Mouse (Mus musculus) limb, embryonic 15.5 days (tissue): ENCODE data around the gene Ccdc15. TPM values are rescaled to one million over a fixed set of nuclear protein-coding genes. Genes with fewer than 3 reads are reported as not detected.
A peak's percentile ranks its signal among the peaks of the same experiment; 100 is the strongest.

ENCODE experiments used
- ATAC-seq: fragments of 200-750 bp; cut with Nextera tagmentation; 2 replicates; pipeline ENCODE4 v1.8.0; 2017; ENCODE audit warnings: low read depth, moderate TSS enrichment; ENCODE audit not compliant: insufficient number of reproducible peaks, low FRiP score, low TSS enrichment
- H3K27ac ChIP-seq: fragments of 300-500 bp; sonication (generic); 2 replicates; pipeline ENCODE4 v1.5.1; 2015; ENCODE audit warnings: moderate library complexity, mild to moderate bottlenecking, inconsistent platforms
- H3K27me3 ChIP-seq: fragments of 300-500 bp; sonication (generic); 2 replicates; pipeline ENCODE4 v1.6.1; 2015; ENCODE audit warnings: inconsistent platforms
- H3K36me3 ChIP-seq: fragments of 300-500 bp; sonication (generic); 2 replicates; pipeline ENCODE4 v1.6.1; 2015; ENCODE audit warnings: inconsistent platforms
- H3K4me1 ChIP-seq: fragments of 300-500 bp; sonication (generic); 2 replicates; pipeline ENCODE4 v1.6.1; 2015; ENCODE audit warnings: inconsistent platforms
- H3K4me2 ChIP-seq: fragments of 300-500 bp; sonication (generic); 2 replicates; pipeline ENCODE4 v1.6.1; 2015; ENCODE audit warnings: mild to moderate bottlenecking, inconsistent platforms
- H3K4me3 ChIP-seq: fragments of 300-500 bp; sonication (generic); 2 replicates; pipeline ENCODE4 v1.5.1; 2015; ENCODE audit warnings: mild to moderate bottlenecking, inconsistent platforms
- H3K9ac ChIP-seq: fragments of 300-500 bp; sonication (generic); 2 replicates; pipeline ENCODE4 v1.6.1; 2015; ENCODE audit warnings: inconsistent platforms
- H3K9me3 ChIP-seq: fragments of 300-500 bp; sonication (generic); 2 replicates; pipeline ENCODE4 v1.6.1; 2016; ENCODE audit warnings: inconsistent platforms
- WGBS: fragments of 180-500 bp; shearing (Covaris S2); methylation state at CpG from one replicate; pipeline ENCODE4 v1.1.7; 2015; 5-methylcytosine and 5-hydroxymethylcytosine counted together
- polyA plus RNA-seq: library from polyadenylated mRNA; unstranded; fragments of >200 nt; fragmentation: Nextera tagmentation; extraction: Ambion mirVana; gene quantifications from 2 replicates; pipeline ENCODE4 v1.2.1, GENCODE M21; 2015

Gene Ccdc15
- 7.0 and 7.3 TPM in 2 replicates for polyA plus RNA-seq

DNA sequence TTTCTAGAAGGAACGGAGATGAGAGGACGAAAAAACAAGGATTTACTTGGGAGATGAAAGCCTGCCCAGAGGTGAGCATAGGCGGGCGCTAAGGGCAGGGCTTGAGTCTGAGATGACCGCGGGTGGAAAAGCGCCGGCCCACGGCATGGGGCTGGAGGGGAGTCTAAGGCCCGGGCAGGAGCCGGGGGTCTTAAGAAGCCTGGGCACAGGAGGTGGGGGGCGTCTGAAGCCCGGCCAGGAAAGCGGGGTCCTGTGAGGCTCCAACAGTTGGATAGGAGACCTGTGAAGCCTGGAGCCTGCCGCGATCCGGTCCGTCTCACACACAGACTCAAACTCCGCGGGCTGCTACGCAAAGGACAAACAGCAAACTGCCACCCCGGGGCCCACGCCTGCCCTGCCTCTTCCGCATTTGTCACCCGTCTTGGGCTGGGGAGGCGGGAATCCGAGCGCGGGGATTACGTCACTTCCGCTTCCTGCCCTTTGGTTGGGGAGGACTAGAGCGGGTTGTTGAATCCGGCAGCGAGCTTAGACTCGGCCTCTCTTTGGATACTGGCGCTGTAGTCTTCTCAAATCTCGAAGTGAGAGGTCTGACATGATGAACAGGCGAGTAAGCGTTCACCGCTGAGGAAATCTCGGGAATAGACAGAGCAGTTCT is at the start of gene Ccdc15:
TSS of gene Ccdc15 (minus strand) at position 445 of the 655 bp plus-strand sequence.
- peak; percentile 95 for ATAC-seq
- H3K36me3 ChIP-seq = no peaks in the 10 kb centered on the region
- H3K4me3 ChIP-seq = peak within 1 kb of the TSS; percentile 68
- H3K9ac ChIP-seq = peak within 1 kb of the TSS; percentile 71
- H3K4me2 ChIP-seq = peak within 1 kb of the TSS; percentile 73
- peaks cover 5% of the 10 kb centered on the region; the same call in 1 of the 2 replicates for H3K4me1 ChIP-seq
- peak within 1 kb of the TSS; percentile 90 for H3K27ac ChIP-seq
- no peaks in the 10 kb centered on the region; the same call in 1 of the 2 replicates for H3K27me3 ChIP-seq
- WGBS = under 1% methylated on average over 41 of the region's 41 CpGs
- no peaks in the 10 kb centered on the region for H3K9me3 ChIP-seq

DNA sequence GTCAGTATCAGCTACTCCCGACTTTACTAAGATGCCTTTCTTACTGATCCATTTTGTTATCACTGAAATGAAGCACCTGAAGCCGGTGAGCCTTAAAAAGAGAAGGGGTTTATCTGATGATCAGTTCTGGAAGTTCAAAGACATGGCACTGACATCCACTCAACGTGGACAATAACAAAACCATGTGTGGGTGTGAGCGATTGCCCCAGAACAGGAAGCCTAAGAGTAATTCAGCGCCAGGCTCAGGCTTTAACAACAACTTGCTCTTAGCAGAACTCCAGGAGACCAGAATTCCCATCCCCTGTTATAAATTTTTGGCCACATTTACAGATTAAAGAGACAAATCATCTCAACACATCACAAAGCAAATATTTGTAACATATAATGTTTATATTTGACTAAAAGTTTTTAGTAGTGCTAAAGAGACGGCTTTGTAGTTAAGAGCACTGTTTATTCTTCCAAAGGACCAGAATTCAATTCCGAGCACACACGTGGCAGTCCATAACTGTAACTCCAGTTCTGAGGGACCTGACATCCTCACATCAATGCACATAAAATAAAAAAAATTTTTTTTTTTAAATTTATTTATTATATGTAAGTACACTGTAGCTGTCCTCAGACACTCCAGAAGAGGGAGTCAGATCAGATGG is 45.4 kb upstream of the Ccdc15 start:
- no peaks in the 10 kb centered on the region for H3K36me3 ChIP-seq
- H3K4me3 ChIP-seq = no peak overlapping the region
- no peak for ATAC-seq
- no peaks in the 10 kb centered on the region for H3K27me3 ChIP-seq
- no peaks in the 10 kb centered on the region for H3K9me3 ChIP-seq
- H3K27ac ChIP-seq = no peak overlapping the region
- no peak overlapping the region for H3K4me2 ChIP-seq
- H3K9ac ChIP-seq = no peak overlapping the region
- no peaks in the 10 kb centered on the region for H3K4me1 ChIP-seq
- WGBS = 61% methylated on average over 8 of the region's 8 CpGs

DNA sequence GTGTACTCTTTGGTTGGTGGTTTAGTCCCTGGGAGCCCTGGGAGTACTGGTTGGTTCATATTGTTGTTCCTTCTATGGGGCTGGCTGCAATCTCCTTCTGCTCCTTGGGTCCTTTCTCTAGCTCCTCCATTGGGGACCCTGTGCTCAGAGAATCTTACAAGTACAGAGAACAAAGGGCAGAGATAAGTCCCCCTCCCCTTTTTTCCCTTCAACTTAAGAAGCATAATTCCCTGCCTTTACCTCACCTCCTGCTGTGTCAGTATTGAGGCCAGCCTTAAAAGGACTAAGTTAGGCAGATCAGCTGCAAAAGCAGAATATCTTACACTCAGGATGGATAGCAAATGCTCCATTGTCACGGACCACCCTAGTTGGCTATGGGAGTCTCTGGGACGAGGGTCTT is 43.8 kb upstream of the Ccdc15 start:
- no peak overlapping the region for H3K9ac ChIP-seq
- no peaks in the 10 kb centered on the region for H3K9me3 ChIP-seq
- no peak overlapping the region for H3K27ac ChIP-seq
- 82% methylated on average over 2 of the region's 2 CpGs for WGBS
- no peak overlapping the region for H3K4me3 ChIP-seq
- no peaks in the 10 kb centered on the region for H3K36me3 ChIP-seq
- H3K27me3 ChIP-seq = peaks cover 5% of the 10 kb centered on the region
- no peaks in the 10 kb centered on the region for H3K4me1 ChIP-seq
- ATAC-seq = no peak
- H3K4me2 ChIP-seq = no peak overlapping the region

DNA sequence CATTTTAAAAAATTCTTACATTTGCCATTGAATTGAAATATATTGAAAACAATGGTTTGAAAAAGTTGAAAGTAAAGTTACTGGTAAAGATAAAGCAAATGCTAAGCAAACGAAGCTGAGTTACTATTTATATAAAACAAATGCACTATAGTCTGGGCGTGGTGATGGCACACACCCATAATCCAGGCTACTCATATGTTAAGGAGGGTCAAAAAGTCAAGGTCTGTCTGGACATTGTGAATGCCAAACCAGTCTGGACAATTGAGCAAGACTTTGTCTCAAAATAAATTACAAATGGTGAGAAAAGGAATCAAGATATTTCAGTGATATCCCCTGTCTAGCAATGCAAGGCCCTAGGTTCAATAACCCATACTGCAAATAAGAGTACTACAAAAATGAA is 42.7 kb upstream of the Ccdc15 start:
- Histone ChIP-seq H3K9me3 (no peaks in the 10 kb centered on the region), H3K9ac (no peak overlapping the region), H3K36me3 (no peaks in the 10 kb centered on the region), H3K4me2 (no peak overlapping the region), H3K27ac (no peak overlapping the region), H3K4me1 (no peaks in the 10 kb centered on the region), H3K4me3 (no peak overlapping the region), H3K27me3 (peaks cover 11% of the 10 kb centered on the region)
- 71% methylated on average over 2 of the region's 2 CpGs for WGBS
- ATAC-seq = no peak

DNA sequence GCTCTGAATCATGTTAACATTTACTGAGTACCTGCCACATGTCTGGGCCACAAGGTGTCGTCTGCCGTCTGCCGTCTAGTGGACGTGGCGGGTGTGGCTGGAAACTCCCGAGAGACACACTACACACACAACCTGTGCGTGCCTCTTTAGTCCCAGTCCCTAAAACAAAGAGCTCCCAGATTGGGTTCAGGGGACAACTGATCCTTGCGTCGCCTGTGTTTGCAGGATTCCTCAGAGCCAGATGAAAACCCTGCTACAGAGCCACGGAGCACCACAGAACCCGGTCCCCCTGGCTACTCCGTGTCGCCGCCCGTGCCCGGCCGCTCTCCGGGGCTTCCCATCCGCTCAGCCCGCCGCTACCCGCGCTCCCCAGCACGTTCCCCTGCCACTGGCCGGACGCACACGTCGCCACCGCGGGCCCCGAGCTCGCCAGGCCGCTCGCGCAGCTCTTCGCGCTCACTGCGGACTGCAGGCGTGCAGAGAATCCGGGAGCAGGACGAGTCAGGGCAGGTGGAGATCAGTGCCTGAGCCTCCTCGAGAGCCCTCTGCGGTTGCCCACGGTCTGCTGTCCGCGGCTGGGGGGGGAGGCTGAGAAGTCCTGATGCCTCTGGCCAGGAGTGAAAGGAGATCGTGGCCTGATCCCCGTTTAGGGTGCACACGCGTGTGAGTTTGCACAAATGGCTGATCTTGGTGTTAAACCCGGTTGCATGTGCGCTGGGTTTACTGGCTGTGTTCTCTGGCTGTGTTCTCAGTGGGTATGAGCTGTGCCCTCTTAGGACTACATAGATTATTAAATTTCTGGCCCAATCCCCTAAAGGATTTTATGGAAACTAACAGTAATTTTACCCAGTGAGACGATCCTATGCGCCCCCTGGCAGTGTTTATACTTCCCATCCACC is 36.3 kb upstream of the Ccdc15 start:
- Histone ChIP-seq H3K27ac (no peak overlapping the region), H3K27me3 (peaks cover 34% of the 10 kb centered on the region), H3K4me2 (peak overlapping the region; percentile 91), H3K36me3 (no peaks in the 10 kb centered on the region), H3K4me3 (peak overlapping the region; percentile 44), H3K9me3 (no peaks in the 10 kb centered on the region), H3K9ac (peak overlapping the region; percentile 49), H3K4me1 (peaks cover 8% of the 10 kb centered on the region)
- 4% methylated on average over 54 of the region's 54 CpGs for WGBS
- ATAC-seq = peak; percentile 55; the same call in 1 of the 2 replicates

DNA sequence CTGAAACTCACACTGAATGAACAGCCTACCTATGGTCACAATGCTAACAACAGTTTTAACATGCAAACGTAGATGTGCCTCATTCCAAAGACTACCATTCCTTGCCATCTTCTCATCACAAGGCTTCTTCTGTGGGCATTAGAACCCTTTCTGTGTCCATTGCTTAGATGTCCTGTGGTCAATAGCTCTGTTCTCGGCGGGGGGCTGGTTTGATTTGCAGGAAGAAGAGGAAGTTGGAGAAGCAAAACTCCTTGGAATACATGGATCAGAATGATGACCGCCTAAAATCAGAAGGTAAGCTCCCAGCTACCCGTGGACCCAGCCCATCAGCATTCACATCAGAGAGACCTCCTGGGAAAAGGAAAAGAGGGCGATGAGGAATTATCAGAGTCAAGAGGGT is 34.9 kb upstream of the Ccdc15 start:
- no peaks in the 10 kb centered on the region for H3K36me3 ChIP-seq
- H3K9ac ChIP-seq = no peak overlapping the region
- H3K4me3 ChIP-seq = no peak overlapping the region
- peaks cover 34% of the 10 kb centered on the region for H3K27me3 ChIP-seq
- 88% methylated on average over 6 of the region's 6 CpGs for WGBS
- H3K4me2 ChIP-seq = no peak overlapping the region
- no peak for ATAC-seq
- peaks cover 8% of the 10 kb centered on the region for H3K4me1 ChIP-seq
- H3K9me3 ChIP-seq = no peaks in the 10 kb centered on the region
- no peak overlapping the region for H3K27ac ChIP-seq

DNA sequence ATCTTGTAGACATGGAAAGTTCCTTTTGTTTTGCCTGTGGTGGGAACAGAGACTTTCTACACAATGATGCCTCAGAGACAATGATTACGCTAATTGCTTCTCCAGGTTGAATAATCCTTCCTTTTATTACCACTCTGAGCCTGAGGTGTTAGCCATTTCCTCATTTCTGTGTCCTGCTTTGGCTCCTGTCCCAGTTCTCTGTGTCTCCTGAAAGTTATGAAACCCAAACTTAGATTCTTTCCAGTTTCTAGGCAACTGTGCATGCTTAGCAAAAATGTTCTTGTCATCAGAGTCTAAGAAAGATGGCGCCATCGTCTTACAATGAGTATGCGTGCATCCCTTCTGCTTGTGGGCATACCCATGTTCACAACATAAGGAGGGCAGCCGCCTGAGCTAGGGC is 27.5 kb upstream of the Ccdc15 start:
- no peaks in the 10 kb centered on the region for H3K4me1 ChIP-seq
- H3K4me2 ChIP-seq = no peak overlapping the region
- no peak for ATAC-seq
- H3K9ac ChIP-seq = no peak overlapping the region
- 86% methylated on average over 5 of the region's 5 CpGs for WGBS
- no peaks in the 10 kb centered on the region for H3K9me3 ChIP-seq
- no peaks in the 10 kb centered on the region for H3K36me3 ChIP-seq
- H3K4me3 ChIP-seq = no peak overlapping the region
- no peaks in the 10 kb centered on the region for H3K27me3 ChIP-seq
- no peak overlapping the region for H3K27ac ChIP-seq

DNA sequence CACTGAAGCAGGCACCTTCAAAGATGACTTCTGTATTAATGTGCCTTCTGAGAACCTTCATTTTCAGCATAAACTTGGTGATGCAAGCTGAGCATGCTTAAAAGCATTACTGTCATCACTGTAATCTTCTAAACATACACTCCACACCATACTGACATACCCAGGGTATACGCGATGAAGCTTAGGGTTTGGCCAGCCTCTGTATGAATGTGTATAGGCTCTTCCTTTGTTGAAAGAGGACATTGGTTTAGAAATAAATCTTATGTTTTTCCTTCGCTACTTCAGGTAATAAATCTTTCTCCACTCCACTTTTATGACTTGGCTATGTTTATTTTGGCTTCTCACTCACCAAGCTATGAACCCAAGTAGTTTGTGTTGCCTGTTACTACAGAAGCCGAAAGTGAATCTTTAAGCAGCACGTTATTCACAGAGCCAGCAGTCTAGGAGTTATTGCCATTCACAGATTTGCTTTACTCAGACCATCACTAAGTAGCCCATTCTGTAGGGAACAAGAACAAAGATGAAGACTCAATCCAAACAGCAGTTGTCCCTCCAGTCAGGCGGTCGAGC is 23.1 kb upstream of the Ccdc15 start:
- Histone ChIP-seq H3K27ac (no peak overlapping the region), H3K9me3 (no peaks in the 10 kb centered on the region), H3K9ac (no peak overlapping the region), H3K4me2 (no peak overlapping the region), H3K27me3 (no peaks in the 10 kb centered on the region), H3K4me3 (no peak overlapping the region), H3K4me1 (no peaks in the 10 kb centered on the region), H3K36me3 (no peaks in the 10 kb centered on the region)
- no peak for ATAC-seq
- 66% methylated on average over 7 of the region's 7 CpGs for WGBS

DNA sequence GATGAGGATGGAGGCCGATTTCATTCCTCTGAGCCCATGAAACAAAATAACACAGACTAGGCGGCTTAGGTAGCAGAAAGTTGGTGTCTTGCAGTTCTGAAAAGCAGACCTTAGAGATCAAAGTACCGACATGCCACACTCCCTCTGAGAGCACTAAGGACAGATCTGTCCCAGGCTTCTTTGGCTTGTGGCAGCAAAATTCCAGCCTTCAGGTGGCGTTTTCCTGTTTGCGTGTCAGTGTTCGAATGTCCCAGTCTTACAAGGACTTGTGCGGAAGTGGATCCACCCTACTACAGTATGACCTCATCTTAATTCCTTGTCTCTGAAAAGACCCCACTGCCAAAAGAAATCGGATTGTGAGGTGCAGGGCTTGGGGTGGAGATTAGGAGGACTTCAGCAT is 20.6 kb upstream of the Ccdc15 start:
- Histone ChIP-seq H3K4me2 (no peak overlapping the region), H3K9me3 (no peaks in the 10 kb centered on the region), H3K27me3 (no peaks in the 10 kb centered on the region), H3K27ac (no peak overlapping the region; the same call in 1 of the 2 replicates), H3K4me1 (no peaks in the 10 kb centered on the region), H3K4me3 (no peak overlapping the region), H3K9ac (no peak overlapping the region), H3K36me3 (no peaks in the 10 kb centered on the region)
- WGBS = 70% methylated on average over 8 of the region's 8 CpGs
- ATAC-seq = no peak

DNA sequence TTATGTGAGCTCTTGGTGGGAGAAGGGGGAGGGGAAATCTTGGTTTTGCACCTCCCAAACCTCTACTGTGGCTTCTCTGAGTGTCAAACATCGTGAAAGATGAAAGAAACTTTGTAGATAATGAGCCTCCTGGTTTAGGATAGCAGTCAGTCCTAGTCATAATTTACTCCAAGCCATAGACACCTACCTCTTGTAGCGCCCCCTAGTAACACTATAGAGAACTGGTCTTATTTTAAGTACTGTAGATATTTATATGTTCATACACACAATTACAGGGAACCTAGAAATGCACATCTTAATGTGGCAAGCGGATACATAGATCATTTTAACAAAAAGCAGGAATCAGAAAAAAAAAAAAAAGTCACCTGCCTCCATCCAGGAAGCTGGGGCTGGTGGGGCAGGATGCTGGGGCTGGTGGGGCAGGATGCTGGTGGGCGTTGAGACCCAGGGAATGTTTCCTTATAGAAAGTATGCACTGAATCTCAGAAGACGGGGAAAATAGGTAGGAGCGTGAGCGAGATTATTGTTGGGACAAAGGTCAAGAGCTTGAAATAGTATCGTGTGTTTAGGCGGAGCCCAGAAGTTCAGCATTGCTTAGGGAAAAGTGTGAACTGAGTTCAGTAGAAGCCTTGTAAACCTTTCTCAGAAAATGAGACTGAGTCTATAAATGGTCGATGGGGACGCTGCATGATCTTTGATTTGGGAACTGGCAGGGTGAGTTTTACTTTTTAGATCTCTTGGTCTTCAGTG is 20.0 kb upstream of the Ccdc15 start:
- WGBS = 63% methylated on average over 11 of the region's 11 CpGs
- no peak for ATAC-seq
- Histone ChIP-seq H3K4me3 (no peak overlapping the region), H3K27me3 (no peaks in the 10 kb centered on the region), H3K4me2 (no peak overlapping the region), H3K36me3 (no peaks in the 10 kb centered on the region), H3K9me3 (no peaks in the 10 kb centered on the region), H3K27ac (no peak overlapping the region; the same call in 1 of the 2 replicates), H3K4me1 (no peaks in the 10 kb centered on the region), H3K9ac (no peak overlapping the region)
